Mouse (Mus musculus): Measurements from ENCODE around the gene Gm20604. TPM values are rescaled to one million over a fixed set of nuclear protein-coding genes. Genes with fewer than 3 reads are reported as not detected.

Gm20604 gene
- total RNA-seq, 2 experiments from 2014 or later, result 16.5 to 19.1 TPM

DNA sequence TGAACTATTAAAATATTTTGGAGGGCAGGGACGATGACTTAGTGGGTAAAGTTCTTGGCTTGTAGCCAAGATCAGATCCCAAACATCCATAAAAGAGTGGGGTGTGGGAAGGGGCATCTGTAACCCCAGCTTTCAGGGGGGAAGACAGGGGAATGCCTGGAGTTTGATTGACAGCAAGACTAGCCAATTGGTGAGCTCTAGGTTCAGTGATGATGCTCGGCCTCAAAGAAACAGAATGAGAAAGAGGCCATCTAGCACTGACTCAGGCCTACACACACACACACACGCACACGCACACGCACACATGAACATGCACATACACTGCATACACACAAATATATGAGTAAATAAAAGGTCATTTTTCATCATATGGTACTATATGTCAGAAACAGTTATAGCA is 48.6 kb downstream of the Gm20604 start:
- DNase-seq (ENCODE audit: low spot score in 2 of 2), result no peak

DNA sequence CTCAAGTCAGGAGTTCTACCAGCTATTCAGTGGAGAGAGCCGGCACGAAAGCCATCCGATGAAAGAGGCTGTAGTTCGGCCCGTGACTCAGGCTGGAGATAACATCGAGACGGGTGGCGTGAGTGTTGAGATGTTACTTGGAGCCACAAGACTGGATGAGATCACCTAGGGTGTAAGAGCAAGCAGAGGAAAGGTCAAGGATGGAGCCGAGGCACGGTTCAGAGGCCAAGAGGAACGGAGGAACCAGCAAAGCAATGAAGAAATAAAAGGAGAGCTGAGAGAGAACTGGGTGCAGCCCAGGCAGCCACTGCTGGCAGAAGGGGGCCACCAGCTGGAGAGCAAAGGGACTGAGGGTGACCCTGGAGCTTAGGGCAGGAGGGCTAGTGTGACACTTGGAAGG is 50.3 kb downstream of the Gm20604 start:
- no peak for DNase-seq (ENCODE audit: low spot score in 2 of 2)

DNA sequence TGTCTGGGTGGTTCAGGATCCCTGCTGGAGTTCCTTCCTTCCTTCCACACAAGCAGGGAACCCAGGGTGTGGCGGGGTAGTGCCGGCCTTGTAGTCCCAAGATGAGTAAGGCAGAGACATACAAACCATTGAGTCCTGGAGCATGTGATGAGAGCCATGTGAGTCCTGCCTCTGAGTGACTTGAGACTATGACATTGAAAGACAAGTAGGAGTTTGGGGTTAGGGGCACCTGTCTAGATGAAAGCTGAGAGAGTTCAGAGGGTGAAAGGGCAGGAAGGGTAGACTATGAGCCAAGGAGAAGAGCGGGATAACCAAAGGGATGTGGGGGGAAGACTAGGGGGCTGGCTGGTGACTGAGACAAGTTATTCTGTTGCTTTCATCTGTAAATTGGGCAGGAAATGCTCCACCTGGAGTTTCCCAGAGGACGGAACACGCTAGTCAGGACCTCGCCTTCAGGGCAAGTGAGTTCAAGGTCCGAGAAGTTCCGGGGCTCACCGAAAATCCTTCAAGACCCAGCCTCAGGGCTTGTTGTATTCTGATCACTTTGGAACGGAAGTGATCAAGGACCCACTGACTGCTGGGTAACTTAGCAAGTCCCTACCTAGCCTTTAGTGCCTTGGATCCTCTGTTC is 51.5 kb downstream of the Gm20604 start:
- no peak for DNase-seq (ENCODE audit: low spot score in 2 of 2)

DNA sequence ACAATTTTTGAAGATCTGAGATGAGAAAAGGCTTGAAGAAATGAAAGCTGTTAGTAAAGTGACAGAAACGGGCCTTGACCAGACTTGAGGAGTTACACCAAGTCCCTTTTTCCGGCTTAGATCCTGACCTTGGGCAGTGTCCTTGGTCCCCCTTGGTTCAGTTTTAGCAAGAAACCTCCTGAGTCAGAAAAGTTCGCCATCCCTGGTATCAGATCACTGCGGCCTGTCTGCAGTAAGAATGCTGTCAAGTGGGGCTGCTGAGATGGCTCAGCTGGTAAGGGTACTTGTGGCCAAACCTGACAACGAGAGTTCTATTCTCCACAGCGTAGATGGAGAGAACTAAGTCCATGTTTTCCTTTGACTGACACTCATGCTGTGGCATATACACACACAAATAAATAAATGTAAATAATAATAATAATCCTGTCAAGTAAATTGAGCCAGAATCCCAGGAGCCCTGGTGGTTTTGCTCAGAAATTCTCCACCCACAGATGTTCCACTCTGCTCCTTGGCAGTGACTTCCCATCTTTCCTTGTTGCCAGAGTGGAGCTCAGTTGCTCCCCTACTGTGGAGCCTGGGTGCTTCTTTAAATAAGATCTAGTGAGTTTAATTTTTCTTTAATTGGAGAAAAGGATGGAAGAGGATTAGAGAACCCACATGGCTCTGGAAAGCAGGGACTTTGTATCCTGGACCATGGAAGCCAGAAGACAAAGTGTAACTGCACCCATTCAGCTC is 52.4 kb downstream of the Gm20604 start:
- DNase-seq (ENCODE audit: low spot score in 2 of 2), result no peak

DNA sequence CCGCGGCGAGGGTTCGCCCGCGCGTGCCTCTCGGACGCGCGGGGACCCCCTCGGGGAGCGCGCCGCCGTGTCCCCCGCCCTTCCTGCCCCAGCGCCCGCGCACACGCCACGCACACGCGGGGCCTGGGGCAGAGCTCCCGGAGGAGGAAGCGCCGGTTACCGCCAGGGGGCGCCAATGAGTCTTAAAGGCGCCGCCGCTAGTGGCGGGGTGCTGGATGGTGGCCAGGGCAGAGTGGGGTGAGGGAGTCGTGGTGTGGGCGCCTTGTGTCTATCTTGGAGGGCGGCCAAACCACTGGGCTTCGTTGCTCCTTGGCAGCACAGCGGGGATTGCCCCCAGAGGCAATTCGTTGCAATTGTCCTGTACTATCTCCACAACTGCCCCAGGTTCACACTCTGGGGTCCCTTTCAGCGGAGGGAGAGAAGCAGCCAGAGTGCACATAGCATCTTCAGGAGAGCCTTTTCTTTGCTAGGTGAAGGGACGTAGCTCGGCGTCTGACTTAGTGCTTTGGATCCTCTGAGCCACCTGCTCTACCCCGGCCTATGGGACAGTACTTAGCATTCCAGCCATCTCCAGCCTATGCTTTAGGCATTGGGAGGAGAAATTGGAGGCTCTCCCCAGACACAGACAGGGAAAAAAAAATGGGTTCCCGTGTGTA is 53.1 kb downstream of the Gm20604 start:
- peak; percentile 89 to 95 for DNase-seq (ENCODE audit: low spot score in 2 of 2)

DNA sequence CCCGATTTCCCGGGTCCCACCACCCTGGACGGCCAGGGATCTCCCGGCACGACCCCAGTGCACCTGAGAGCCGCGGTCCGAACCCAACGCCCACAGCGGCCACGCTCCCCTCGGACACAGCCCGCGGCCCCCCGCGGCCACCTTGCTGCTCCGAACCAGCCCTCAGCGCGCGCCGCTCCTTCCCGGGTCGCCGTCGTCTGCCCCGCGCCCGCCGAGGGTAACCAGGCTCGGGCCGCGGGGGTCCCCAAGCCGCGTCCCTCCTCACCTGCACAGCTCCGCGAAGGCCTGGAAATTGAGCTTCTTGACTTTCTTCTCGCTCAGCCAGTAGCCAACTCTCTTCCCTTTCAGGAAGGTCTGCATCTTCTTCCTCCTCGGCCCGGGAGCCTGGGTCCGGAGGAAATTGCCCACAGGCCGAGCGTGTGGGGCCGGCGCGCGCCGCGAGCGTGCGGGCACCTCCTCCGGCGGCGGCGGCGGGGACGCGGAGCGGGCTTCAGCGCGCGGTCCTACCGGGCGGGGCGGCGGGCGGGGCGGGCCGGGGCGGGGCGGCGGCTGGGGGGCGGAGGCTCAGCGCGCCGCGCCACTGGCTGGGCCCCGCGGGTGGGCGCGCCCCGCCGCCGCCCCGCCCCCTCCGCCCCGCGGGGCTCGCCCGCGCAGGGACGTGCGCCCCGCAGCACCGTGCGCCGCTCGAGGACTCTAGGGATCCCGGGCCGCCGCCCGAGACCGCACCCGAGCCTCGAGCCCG is 53.8 kb downstream of the Gm20604 start, which contains the start of gene Itpk1:
Gene Itpk1 (minus strand): TSS at position 474 of the 742 bp plus-strand sequence.
- peak in 1 of 2 experiments; percentile 35 for DNase-seq (ENCODE audit: low spot score in 2 of 2)

DNA sequence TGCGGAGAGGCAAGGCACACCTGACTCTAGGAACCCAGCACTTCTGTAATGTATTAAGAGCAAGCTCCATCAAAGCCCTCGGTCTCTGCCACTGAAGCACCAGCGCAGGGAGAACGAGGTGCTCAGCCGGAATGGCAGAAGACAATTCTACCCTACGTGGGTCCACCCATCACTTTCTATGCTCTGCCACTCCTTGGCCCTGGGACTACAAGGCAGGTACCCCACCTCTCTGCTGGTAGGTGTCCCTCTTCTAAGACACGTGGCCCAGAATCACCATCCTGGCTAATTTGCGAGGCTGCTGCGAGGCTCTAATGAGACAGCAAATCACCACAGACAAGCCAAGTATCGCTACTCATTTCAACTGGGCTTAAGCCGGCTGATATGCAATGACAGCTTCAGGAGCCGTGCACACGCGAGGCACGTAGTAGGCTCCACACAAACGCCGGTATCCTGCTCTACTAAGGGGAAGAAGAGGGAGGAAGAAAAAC is 54.5 kb downstream of the Gm20604 start:
- DNase-seq (ENCODE audit: low spot score in 2 of 2), result no peak

DNA sequence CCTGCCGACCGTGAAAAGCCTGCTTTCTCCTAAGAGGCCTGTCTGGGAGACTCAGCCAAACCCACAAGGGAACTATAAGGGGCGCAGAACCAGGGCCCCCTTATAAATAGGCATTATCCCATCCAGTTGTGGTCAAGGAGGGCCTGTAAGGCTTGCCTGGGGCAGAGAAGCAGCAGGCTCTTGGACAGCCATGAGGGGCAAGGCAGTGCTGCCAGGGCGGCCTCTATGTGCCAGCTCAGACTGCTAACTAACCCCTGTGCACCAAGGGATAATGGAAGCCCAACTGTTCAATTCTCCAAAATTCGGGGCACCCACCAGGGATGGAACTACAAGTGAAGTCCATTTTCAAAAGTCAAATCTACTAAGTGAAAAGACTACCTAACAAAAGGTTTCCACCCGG is 55.0 kb downstream of the Gm20604 start:
- no peak for DNase-seq (ENCODE audit: low spot score in 2 of 2)

DNA sequence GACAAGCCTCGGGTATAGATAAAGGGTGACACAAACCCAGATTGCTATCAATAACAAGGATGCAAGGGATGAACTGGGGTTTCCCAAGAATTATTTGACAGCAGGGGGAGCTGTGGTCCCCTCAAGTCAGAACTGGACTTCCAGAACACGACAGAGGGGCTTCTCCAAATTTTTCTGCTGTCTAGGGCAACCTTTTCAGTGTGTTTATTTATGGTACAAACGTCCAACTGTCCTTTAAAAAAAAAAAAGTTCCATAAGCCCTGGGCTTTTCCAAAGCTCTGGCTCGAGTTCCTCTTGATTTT is 55.4 kb downstream of the Gm20604 start:
- DNase-seq (ENCODE audit: low spot score in 2 of 2), result peak in 1 of 2 experiments; percentile 40

DNA sequence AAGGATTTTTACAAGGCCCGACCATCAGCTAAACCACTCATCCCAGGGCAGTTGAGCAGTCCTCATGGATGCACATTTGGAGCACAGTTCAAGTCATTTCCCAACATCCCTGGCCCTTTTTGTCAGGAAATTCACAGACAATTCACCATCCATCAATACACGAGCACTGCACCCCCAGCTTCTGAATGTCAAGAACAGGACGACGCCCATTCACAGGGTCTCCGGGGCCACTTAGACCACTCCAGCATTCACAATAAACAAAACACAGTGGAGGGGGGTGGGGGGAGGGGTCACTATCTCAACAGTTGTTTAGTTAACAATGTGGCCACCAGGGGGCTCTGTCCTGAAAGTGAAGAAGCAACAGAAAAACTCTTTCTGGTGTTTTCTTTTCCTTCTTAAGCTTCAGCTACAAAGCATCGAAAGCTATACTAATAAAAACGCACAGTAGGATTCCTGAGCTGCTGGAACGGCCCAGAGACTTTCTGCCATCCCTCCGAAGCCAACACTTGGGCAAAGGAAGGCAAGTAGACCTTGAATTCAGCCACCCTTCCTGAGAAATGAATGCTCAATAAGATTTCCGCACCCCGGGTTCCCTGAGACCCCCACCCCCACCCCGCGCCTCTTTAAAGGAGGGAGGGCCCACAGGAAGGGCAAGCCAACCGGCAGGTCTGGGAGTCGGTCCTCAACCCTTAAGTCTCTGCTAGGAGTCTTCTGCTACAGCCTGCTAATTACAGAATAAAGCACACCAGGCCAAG is 55.9 kb downstream of the Gm20604 start:
- DNase-seq (ENCODE audit: low spot score in 2 of 2), result peak; percentile 80 to 90

DNA sequence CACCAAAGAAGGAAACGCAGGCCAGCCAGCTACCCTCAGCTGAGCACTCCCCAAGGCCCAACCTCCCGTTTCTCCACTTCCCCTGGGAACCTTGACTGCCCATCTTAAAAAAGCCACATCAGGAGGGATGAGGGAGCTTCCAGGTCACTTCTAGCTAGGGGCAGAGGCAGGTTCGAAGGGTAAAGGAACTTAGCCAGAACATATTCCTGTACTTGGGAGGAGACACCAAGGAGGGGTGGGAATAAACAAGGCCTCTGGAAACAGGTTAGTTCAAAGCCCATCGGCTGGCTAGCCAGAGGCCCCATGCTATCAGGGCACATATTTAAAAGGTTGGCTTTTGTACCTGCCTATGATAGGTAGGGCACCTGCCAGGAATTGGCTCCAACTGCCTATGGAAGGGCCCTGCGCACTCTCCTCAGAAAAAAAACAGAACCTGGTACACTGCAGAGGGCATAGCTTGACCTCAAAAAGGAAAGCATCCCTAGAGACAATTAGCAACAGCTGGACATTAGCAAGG is 56.7 kb downstream of the Gm20604 start:
- no peak for DNase-seq (ENCODE audit: low spot score in 2 of 2)

DNA sequence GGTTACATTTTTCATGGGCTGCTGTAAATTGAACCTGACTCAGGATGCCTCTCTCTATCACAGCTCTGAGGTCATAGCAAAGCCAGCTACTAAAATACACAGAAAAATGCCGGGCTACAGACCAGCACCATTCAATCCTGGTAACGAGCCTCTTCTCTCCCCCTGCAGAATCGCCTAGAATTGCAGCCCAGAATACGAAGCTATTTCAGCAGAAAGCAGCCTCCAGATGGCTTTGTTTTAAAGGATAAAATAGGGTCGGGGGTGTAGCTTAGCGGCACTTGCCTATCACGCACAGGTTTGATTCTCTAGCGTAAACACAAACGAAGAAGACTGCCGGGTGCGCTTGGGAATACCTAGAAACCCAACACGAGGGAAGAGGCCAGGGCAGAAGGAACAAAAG is 58.0 kb downstream of the Gm20604 start:
- no peak for DNase-seq (ENCODE audit: low spot score in 2 of 2)

DNA sequence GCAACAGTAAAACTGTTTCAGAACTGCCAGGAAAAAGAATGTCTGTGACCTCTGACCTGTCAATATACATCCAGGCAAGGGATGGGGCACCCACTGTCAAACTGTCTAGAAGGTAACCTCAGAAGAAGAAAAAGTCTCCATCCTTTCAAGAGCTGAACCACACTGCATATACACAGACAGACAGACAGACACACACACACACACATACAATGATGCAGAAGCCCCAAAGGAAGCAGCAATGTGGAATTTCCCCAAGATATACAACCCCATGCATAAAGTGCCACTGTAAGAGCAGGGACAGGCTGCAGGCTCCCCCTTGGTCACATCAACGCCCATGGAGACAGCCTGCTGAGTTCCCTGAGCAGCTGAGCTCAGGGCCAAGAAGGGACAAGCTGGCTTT is 59.3 kb downstream of the Gm20604 start:
- no peak for DNase-seq (ENCODE audit: low spot score in 2 of 2)

DNA sequence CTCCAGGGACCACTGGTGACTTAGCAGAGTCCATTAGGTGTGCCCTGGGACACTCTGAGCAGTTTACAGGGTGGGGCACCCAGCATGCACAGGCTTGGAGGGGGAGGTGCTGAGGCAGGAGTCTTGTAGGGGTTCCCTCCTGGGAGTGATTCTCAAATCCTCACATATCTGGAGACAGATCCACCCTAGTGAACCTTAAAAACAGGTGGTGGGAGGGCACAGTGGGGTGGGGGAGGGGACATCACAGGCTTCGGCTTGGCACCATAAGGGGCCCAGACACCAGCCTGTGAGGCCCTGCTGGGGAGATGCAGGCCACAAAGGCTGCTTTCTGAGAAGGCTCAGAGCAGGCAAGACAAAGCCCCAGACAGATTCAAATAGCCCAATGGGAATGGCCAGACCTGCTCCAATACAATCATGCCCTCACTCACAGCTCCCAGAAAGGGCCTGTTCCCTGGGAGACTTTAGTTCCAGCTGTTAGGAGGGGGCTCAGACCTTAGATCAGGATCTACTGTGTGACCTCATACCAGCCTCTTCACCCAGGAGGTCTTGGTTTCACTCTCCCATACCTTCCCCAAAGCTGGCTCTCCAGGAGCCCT is 60.3 kb downstream of the Gm20604 start:
- DNase-seq (ENCODE audit: low spot score in 2 of 2), result no peak

DNA sequence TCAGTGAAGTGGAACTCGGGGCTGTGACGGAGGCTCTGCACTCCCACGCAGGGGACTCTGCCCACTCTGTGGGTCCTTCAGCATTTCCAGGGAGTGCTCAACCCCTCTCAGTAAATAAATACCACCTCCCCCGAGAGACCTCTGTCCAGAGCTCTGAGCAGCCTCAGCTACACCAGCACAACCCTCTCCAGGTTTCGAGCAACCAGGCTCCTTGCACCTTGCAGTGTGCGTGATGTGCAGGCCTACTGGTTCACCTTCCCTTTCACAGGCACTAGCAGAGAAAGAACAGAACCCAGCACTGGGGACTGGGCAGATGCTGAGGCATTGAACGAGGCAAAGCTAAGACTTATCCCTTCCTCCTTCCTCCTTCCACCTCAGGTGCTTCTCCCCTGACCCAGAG is 61.1 kb downstream of the Gm20604 start:
- DNase-seq (ENCODE audit: low spot score in 2 of 2), result no peak

DNA sequence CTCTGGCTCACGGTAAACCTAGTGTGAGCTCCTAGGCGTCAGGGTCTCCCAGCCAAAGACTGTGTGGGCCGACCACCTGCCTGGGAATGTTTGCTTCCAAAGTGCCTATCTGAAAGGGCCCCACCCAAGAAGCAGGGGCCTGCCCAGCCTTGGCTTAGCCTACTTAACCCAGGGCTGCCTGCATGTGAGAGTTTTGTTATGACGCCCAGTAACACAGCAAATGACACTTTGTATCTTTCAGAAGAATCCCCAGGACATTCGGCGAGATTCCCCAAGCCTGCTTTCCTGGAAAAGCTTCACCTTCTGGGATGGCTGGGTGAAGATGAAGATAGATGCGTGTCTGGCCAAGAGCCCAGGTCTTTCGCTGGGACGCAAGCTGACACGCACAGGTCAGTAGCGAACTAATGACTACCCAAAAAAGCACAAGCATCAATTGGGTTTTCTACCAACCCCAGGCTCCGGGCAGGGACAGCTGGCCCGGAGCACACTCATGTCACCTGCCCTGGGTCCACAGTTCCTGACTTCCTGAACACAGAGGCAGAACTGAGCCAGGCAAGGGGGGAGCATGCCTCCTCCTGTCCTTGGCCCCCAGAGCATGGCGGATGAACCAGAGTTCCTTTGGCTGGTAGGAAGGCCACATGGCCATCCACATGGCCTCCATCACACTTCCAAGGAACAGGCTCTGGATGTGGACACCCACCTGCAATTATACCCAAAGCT is 61.7 kb downstream of the Gm20604 start:
- no peak for DNase-seq (ENCODE audit: low spot score in 2 of 2)

DNA sequence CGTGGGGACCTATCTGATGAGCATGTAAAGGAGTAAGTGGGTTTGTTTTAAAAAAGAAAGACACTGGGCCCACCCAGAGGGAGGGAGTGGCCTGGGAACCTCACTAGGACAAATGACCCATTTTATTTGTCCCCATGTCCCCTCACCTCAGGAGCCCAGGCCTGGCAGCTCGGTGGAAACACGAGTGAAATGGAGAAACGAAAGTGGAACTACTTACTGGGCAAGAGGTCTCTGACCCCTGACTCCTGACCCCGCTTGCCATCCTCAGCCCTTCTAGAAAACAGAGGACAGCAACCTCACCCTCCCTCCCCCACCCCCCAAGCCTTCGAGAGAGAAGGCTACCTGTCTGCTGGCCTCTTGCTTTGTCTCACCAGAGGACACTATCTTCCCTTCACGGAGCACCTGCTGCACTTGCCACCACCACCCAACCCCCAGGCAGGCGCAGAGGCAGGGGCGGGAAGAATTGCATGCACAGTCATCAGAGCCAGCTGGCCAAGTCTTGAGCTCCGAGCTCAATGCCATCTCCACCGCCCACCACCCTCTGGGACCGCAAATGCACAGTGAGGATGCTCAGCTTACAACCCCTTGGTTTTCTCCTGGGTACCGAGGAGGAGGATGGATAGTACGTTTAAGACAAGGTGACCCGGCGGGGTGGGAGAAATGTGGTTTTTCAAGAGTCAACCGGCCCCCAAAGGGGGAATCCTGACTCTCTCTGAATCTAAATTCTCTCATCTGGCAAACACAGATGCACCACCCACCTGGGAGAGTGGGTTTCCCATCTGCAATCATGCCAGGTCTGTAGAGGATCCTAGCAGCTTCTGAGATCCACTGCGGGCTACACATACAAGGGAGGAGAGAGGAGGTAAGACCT is 62.9 kb downstream of the Gm20604 start:
- DNase-seq (ENCODE audit: low spot score in 2 of 2), result peak; percentile 86 to 92

DNA sequence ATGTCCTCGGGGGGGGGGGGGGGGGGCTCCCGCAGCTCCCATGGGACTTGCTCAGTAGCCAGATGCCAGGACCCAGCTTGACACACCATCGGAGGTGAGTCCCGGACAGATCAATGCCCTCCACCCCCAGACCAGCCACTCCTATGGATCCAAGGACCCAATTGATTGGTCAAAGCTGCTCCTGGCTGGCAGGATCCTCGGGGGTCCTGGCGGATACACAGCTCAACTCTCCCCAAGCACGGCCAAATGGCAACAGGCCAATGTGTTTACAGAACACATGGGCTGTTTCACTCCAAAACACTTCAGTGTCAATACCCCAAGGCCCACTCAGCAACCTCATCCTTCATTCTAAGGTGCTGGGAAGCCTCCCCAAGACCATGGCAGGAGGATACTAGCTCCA is 66.7 kb downstream of the Gm20604 start:
- DNase-seq (ENCODE audit: low spot score in 2 of 2), result no peak
